ENCODE assay signal across 14 mouse cellular contexts in the genomic region with DNA sequence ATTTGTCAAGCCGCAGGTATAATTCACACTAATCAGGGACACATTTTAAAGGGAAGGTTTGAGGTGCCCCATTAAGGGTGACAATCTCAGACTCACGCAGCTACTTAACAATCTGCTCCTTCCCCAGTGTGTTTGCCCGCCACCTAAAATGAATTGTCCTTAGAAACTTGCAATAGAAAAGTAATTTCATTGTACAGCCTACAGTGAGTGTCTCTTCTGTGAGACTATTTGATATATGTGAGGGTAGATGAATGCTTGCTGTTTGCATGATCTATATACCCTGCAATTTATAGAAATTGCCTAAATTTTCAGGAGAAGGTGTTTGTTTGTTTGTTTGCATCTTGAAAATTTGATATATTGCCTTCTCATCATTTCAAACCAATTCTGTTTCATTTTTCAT.
"Had no signal": no experiment of that assay in that cellular context is flagged by ENCODE, and none has a peak within 500 bp of the region (broad histone marks: within the 10 kb centered on the region; RNA-seq: fewer than 3 reads in every experiment).

No protein-coding gene starts in this region.

- H3K4me3 ChIP-seq: megakaryocyte, embryonic 14.5 days; midbrain, embryonic 13.5 days; midbrain, embryonic 15.5 days; neural tube, embryonic 12.5 days had no signal

- H3K4me1 ChIP-seq: megakaryocyte, embryonic 14.5 days; midbrain, embryonic 13.5 days; midbrain, embryonic 15.5 days; neural tube, embryonic 12.5 days had no signal

- DNase-seq: lung, adult 18-20 months; lung, embryonic 14.5 days; lung, postnatal 10 days; lung, postnatal 4 days; right cerebral cortex, postnatal 14 days; right cerebral cortex, postnatal 4 days; spleen, adult 18-20 months; thymus, adult 18-20 months; thymus, postnatal 14 days; thymus, postnatal 36 days had no signal

- H3K9me3 ChIP-seq: midbrain, embryonic 13.5 days; midbrain, embryonic 15.5 days; neural tube, embryonic 12.5 days had no signal

- H3K36me3 ChIP-seq: midbrain, embryonic 13.5 days; midbrain, embryonic 15.5 days; neural tube, embryonic 12.5 days had no signal

- H3K27me3 ChIP-seq: megakaryocyte, embryonic 14.5 days; midbrain, embryonic 13.5 days; midbrain, embryonic 15.5 days; neural tube, embryonic 12.5 days had no signal

- H3K27ac ChIP-seq: midbrain, embryonic 13.5 days; neural tube, embryonic 12.5 days had no signal

- ATAC-seq: midbrain, embryonic 13.5 days; midbrain, embryonic 15.5 days had no signal
